Mouse (Mus musculus): Measurements from ENCODE around the gene Thbs4.
A peak's percentile ranks its signal among the peaks of the same experiment; 100 is the strongest.

Gene Thbs4

DNA sequence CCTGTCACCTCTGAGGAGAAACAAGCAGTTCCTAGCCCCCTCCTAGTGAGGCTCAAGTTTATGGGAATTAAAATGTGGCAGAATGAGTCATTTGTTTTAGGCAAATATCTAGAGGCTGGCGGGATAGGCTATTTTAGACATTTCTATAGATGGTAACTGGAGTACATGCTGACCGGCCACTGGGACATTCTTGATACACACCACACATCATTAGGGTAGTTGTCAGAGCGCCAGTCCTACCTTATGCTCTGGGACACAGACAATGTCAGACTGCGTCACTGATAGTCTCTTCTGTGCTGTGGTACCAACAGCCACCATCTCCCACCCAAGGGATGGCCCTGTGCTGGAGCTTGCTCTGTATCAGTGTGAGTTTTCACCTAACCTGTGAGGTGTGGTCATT, 35.5 kb downstream of the Thbs4 start:
- no peak for DNase-seq

DNA sequence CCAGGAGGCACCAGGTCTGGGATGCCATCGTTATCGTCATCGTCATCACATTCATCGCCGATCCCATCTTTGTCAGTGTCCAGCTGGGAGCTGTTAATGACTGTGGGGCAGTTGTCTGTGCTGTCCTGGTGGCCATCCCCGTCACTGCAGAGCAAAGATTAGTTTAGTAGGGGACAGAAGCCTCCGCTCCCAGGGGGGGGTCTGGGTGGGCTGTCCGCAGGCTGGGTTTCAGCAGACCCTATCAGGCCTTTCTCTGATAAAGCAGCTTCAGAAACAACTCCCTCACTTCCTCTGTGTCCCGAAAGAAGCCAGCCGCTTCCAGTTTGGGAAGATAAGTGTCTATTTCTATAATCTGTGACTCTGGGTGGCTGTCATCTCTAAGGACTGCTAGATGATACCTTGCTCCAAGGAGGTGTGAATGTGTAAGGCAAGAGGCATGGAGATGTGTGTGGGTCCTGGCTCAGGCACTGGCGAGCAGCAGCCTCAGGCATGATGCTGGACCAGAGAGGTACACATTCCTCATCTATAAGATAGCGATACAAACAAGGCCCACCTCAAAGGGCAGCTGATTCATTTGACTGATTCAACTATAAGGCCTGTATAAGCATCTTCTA, 36.5 kb downstream of the Thbs4 start:
- DNase-seq: no peak

- no peak for DNase-seq
These were observed 39.6 kb downstream of the Thbs4 start for GRCm38 (mm10) chr13:92755036-92755435.

GRCm38 (mm10) chr13:92753676-92754075, 40.9 kb downstream of the Thbs4 start:
- DNase-seq: no peak

- DNase-seq: peak in 1 of 2 experiments; percentile 27
These were observed 42.7 kb downstream of the Thbs4 start for GRCm38 (mm10) chr13:92751726-92752565.

DNA sequence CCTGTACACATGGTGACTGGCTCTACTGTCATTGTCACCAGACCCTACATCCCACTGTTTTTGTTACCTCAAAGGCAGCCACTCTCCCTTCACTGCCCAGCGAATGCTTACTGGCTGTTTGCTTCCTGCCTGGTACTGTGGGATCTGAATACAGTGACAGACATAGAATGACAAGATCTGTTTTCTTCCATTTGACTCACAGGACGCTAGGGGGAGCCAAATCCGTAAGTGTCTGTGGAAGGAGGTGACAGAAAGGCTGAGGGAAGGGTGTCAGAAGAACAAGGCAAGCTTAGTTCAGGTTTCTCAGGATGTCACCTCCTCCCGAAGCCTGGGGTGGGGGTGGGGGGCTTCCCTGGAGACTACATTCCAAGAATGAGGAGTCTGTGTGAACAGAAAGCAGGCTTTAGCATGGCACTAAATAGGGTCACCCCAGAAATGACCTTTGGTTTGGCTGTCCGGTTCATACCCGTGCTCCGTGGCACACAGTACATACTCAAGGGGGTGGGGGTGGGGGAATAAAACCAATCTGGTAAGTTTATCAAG, 43.6 kb downstream of the Thbs4 start:
- DNase-seq: peak in 1 of 2 experiments; percentile 57

GRCm38 (mm10) chr13:92743337-92743736, 51.3 kb downstream of the Thbs4 start:
- DNase-seq: no peak

DNA sequence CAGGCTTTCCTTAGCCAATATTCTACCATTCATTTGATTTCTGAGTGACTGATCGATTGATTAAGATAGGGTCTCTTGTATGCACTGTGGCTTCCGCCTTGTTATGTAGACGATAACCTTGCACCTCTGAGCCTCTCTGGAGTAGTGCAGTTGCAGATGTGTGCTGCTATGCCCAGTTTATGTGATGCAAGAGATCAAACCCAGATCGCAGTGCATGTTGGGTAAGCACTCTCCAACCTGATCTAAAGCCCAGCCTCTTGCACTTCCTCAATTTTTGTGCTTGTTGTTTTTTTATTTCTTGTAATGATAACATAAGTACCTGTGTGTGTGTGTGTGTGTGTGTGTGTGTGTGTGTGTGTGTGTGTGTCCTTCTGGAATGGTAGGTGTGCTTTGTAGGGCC, 51.7 kb downstream of the Thbs4 start:
- no peak for DNase-seq

DNA sequence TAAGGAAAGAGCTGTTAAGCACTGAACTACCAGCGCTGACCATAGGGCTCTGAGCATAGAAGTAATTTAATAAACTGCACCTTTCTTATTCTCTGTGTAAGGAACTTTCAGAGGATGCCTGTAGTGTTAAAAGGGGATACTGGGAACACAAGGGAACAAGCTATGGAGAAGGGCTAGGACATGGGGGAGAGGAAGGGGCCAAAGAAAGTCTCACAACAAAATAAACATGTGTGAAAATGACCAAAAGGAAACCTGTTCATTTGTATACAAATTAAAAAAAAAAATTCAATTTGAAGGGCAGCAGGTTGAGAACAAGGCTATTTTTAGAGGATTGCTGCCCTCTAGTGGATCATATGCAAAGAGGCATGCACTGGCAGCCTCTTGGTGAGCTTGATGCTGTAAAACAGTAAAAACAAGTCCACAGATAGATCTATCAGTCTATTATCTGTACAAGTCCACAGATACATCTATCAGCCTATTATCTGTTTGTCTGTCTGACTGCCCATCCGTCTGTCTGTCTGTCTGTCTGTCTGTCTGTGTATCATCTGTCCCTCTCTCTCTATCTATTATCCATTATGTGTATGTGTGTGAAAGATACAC, 53.8 kb downstream of the Thbs4 start:
- DNase-seq: peak in 1 of 2 experiments; percentile 10

- no peak for DNase-seq
These were observed 54.8 kb downstream of the Thbs4 start for GRCm38 (mm10) chr13:92739858-92740257.

DNA sequence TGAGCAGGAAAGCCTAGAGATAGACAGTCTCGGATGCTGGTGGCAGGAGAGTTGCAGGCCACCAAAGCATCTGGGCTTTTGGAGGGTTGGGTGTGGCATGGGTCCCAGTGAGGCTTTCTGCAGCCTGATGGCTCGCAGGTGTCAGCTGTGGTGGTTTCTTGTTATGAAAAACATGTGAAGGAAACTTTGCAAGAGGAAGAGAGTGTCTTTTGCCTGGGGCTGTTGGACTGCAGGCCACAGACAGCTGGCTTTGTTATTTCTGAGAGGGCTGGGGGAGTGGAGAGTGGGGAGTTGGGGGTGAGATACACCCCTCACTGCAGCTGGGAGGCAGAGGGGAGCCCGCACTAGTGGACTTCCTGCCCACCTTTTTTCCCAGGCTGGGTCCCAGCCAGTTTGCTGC, 55.8 kb downstream of the Thbs4 start:
- DNase-seq: no peak

GRCm38 (mm10) chr13:92736516-92737300, 57.9 kb downstream of the Thbs4 start:
- DNase-seq: no peak

GRCm38 (mm10) chr13:92735693-92736092, 58.9 kb downstream of the Thbs4 start:
- DNase-seq: no peak

DNA sequence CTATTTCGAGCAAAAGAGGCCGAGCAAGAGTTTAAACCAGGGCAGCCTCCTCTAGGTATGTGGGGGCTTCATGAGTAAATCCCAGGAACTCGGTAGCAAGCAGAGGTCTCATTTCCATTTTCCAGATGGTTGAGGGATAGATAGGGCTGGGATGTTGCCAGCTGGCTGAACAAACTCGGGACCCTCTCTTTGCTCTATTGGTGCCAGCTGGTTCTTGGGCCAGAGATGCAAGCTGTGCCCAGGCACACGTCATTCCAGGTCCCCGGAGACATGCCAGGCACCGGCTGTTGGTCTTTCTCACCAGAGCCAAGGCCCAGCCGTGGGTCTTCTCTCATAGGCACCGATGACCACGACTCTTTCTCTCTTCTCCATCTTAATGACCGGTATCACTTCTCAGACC, 60.9 kb downstream of the Thbs4 start:
- no peak for DNase-seq

DNA sequence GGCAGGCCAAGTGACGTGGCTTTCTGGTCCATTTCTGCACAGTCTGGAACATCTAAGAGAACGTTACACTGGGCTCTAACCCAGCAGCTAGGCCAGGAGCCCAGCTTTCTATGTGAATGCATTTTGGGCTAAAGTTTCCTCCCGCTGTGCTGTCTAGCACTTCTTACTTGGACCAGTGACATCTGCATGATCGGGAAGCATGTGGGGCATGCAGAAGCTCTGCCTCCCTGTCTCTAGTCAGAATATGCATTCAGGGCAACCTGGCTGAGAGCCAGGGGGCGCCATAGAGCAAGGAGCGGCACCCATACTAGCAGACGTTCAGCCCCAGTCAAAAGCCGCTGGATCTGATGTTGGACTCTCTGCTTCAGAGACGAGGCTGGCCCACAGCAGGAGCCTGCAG, 61.4 kb downstream of the Thbs4 start:
- peak; percentile 44 to 75 for DNase-seq

GRCm38 (mm10) chr13:92732836-92733235, 61.8 kb downstream of the Thbs4 start:
- no peak for DNase-seq

DNA sequence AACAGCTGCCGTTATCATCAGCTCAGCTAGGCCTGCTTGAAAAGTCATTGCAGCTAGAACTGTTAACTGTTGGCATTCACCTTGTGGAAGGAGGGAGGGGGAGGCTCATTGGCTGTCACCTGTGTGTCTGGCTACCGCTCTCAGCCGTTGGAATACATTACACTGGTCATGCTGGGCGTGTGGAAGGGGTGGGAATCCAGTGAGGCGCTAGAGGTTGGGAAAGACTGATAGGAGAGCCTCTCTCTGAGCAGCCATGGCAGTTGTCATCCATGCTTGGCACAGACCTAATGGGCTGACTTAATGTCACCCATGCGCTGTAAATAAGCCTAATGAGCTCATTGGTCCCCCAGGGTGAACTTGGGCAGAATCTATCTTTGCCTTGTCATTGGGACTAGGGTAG, 62.8 kb downstream of the Thbs4 start:
- DNase-seq: no peak

DNA sequence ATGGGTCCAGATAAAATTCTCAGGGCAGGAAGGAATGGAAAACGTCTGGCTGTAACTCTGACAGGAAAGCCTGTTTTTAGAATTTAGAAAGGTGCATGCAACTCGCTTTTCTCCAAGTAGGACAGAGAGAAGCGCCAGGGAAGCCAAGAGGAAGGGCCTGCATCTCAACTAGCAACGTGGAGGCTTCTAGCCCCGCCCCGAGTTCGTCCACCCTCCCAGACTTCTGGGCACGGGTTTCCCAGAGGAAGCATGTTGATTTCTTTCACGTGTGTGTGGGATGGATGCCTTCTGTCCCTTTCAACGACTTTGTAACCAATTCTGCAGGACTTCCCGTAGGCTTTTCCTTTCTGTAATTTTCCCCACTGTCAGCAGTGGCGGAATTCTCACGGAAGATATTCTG, 64.8 kb downstream of the Thbs4 start:
- DNase-seq: no peak

GRCm38 (mm10) chr13:92722389-92722788, 72.2 kb downstream of the Thbs4 start:
- DNase-seq: no peak

- no peak for DNase-seq
These were observed 73.6 kb downstream of the Thbs4 start for GRCm38 (mm10) chr13:92721006-92721405.

GRCm38 (mm10) chr13:92717851-92718665, 76.6 kb downstream of the Thbs4 start:
- no peak for DNase-seq

GRCm38 (mm10) chr13:92712619-92713018, 82.0 kb downstream of the Thbs4 start:
- no peak for DNase-seq

Measured in spleen, adult 18-20 months (tissue).